ENCODE assay signal across 8 mouse cellular contexts in genomic region chr16:37787558-37788194, GRCm38 (mm10). TPM values are rescaled to one million over a fixed set of nuclear protein-coding genes. Genes with fewer than 3 reads are reported as not detected.
DNase-seq lines count a peak whose midpoint lies in the region; ATAC-seq and TF ChIP-seq lines count a peak whose summit lies in the region.

No protein-coding gene starts in this region.

- no peak overlapping the region for H3K4me3 ChIP-seq in liver, embryonic 11.5 days (ENCODE audit: low read depth, low read length)
- no peak overlapping the region for H3K4me3 ChIP-seq in liver, postnatal 0 days (ENCODE audit: low read depth, low read length)
- no peak overlapping the region for H3K4me3 ChIP-seq in embryonic facial prominence, embryonic 15.5 days (replicated peaks)
- H3K4me3 ChIP-seq in hindbrain, embryonic 16.5 days (ENCODE audit: low read length) = no peak overlapping the region
- no peak overlapping the region for H3K4me3 ChIP-seq in neural tube, embryonic 14.5 days (ENCODE audit: low read depth, low read length)

- H3K4me1 ChIP-seq in liver, embryonic 11.5 days (replicated peaks; ENCODE audit: control insufficient read depth, insufficient read depth, low read length) = peaks cover 19% of the 10 kb centered on the region
- no peaks in the 10 kb centered on the region for H3K4me1 ChIP-seq in liver, postnatal 0 days (ENCODE audit: insufficient read depth)
- H3K4me1 ChIP-seq in embryonic facial prominence, embryonic 15.5 days = peaks cover 83% of the 10 kb centered on the region
- peaks cover 23% of the 10 kb centered on the region for H3K4me1 ChIP-seq in hindbrain, embryonic 16.5 days (ENCODE audit: control insufficient read depth, insufficient read depth, low read depth, low read length)
- peaks cover 30% of the 10 kb centered on the region for H3K4me1 ChIP-seq in neural tube, embryonic 14.5 days (ENCODE audit: control insufficient read depth, insufficient read depth, low read length)

- DNase-seq in liver, embryonic 11.5 days (ENCODE audit: low spot score) = no peak
- no peak for DNase-seq in liver, postnatal 0 days
- DNase-seq in cerebellum, postnatal 14 days = no peak
- DNase-seq in right cerebral cortex, postnatal 25 days = no peak
- no peak for DNase-seq in testis, postnatal 10 days (ENCODE audit: low spot score)

- WGBS in liver, embryonic 11.5 days = 64% methylated on average over 9 of the region's 9 CpGs
- 60% methylated on average over 9 of the region's 9 CpGs for WGBS in liver, postnatal 0 days (ENCODE audit: insufficient replicate concordance)
- 32% methylated on average over 9 of the region's 9 CpGs for WGBS in embryonic facial prominence, embryonic 15.5 days
- 31% methylated on average over 9 of the region's 9 CpGs for WGBS in hindbrain, embryonic 16.5 days
- whole genome bisulfite sequencing in neural tube, embryonic 14.5 days = 34% methylated on average over 9 of the region's 9 CpGs

- ATAC-seq in liver, embryonic 11.5 days (replicated peaks; ENCODE audit: low FRiP score) = no peak
- ATAC-seq in liver, postnatal 0 days = no peak
- no peak for ATAC-seq in embryonic facial prominence, embryonic 15.5 days (ENCODE audit: insufficient number of reproducible peaks, low FRiP score, low TSS enrichment, low read depth)
- peak; percentile 21; the same call in 1 of the 2 replicates for ATAC-seq in hindbrain, embryonic 16.5 days
- 0 out of 2 replicates have a peak, but pooled peaks have one; percentile 23 for ATAC-seq in neural tube, embryonic 14.5 days (ENCODE audit: low read depth)

- no peaks in the 10 kb centered on the region for H3K9me3 ChIP-seq in liver, embryonic 11.5 days (ENCODE audit: control insufficient read depth, low read length)
- H3K9me3 ChIP-seq in liver, postnatal 0 days (ENCODE audit: low read length) = no peaks in the 10 kb centered on the region
- no peaks in the 10 kb centered on the region for H3K9me3 ChIP-seq in embryonic facial prominence, embryonic 15.5 days (replicated peaks)
- no peaks in the 10 kb centered on the region for H3K9me3 ChIP-seq in hindbrain, embryonic 16.5 days (ENCODE audit: control insufficient read depth, low read length)
- no peaks in the 10 kb centered on the region for H3K9me3 ChIP-seq in neural tube, embryonic 14.5 days (ENCODE audit: control insufficient read depth, low read length)

- no peak overlapping the region for H3K4me2 ChIP-seq in liver, embryonic 11.5 days
- no peak overlapping the region for H3K4me2 ChIP-seq in liver, postnatal 0 days (ENCODE audit: low read depth, low read length)
- peak overlapping the region; percentile 31; the same call in 1 of the 2 replicates for H3K4me2 ChIP-seq in embryonic facial prominence, embryonic 15.5 days (replicated peaks)
- peak overlapping the region; percentile 28; the same call in 1 of the 2 replicates for H3K4me2 ChIP-seq in hindbrain, embryonic 16.5 days (ENCODE audit: low read length)
- no peak overlapping the region for H3K4me2 ChIP-seq in neural tube, embryonic 14.5 days (ENCODE audit: low read depth, low read length)

- H3K27ac ChIP-seq in liver, embryonic 11.5 days (ENCODE audit: low read depth, low read length) = peak overlapping the region; percentile 72
- H3K27ac ChIP-seq in liver, postnatal 0 days (ENCODE audit: low read depth) = no peak overlapping the region
- peak overlapping the region; percentile 89 for H3K27ac ChIP-seq in embryonic facial prominence, embryonic 15.5 days (replicated peaks)
- peak overlapping the region; percentile 46 for H3K27ac ChIP-seq in hindbrain, embryonic 16.5 days (ENCODE audit: low read depth, low read length)
- peak overlapping the region; percentile 71; the same call in 1 of the 2 replicates for H3K27ac ChIP-seq in neural tube, embryonic 14.5 days (ENCODE audit: low read depth, low read length)

- no peaks in the 10 kb centered on the region; the same call in 1 of the 2 replicates for H3K36me3 ChIP-seq in liver, embryonic 11.5 days (ENCODE audit: control insufficient read depth, insufficient read depth, low read length)
- no peaks in the 10 kb centered on the region for H3K36me3 ChIP-seq in liver, postnatal 0 days (replicated peaks; ENCODE audit: insufficient read depth, low read length)
- peaks cover 30% of the 10 kb centered on the region; the same call in 1 of the 2 replicates for H3K36me3 ChIP-seq in embryonic facial prominence, embryonic 15.5 days
- H3K36me3 ChIP-seq in hindbrain, embryonic 16.5 days (ENCODE audit: control insufficient read depth, insufficient read depth, low read length) = no peaks in the 10 kb centered on the region
- no peaks in the 10 kb centered on the region for H3K36me3 ChIP-seq in neural tube, embryonic 14.5 days (ENCODE audit: control insufficient read depth, insufficient read depth, low read length)

- no peaks in the 10 kb centered on the region for H3K27me3 ChIP-seq in liver, embryonic 11.5 days (replicated peaks; ENCODE audit: control insufficient read depth, insufficient read depth, low read length)
- no peaks in the 10 kb centered on the region for H3K27me3 ChIP-seq in liver, postnatal 0 days (ENCODE audit: insufficient read depth, low read length)
- no peaks in the 10 kb centered on the region for H3K27me3 ChIP-seq in embryonic facial prominence, embryonic 15.5 days
- no peaks in the 10 kb centered on the region for H3K27me3 ChIP-seq in hindbrain, embryonic 16.5 days (replicated peaks; ENCODE audit: control insufficient read depth, insufficient read depth, low read length)
- no peaks in the 10 kb centered on the region for H3K27me3 ChIP-seq in neural tube, embryonic 14.5 days (ENCODE audit: control insufficient read depth, insufficient read depth, low read length)

- H3K9ac ChIP-seq in liver, embryonic 11.5 days (ENCODE audit: low read depth, low read length) = no peak overlapping the region
- H3K9ac ChIP-seq in liver, postnatal 0 days (replicated peaks) = no peak overlapping the region
- H3K9ac ChIP-seq in embryonic facial prominence, embryonic 15.5 days = no peak overlapping the region; the same call in 1 of the 2 replicates
- 0 out of 2 replicates have a peak overlapping the region, but pooled peaks have one; percentile 9 for H3K9ac ChIP-seq in hindbrain, embryonic 16.5 days (ENCODE audit: low read depth, low read length)
- no peak overlapping the region for H3K9ac ChIP-seq in neural tube, embryonic 14.5 days (replicated peaks; ENCODE audit: low read depth, low read length)

- no peak for TF ChIP-seq CTCF in liver, postnatal 0 days (IDR thresholded peaks at IDR 0.05; ENCODE audit: low read depth)

- TF ChIP-seq EP300 in liver, postnatal 0 days (IDR thresholded peaks at IDR 0.05; ENCODE audit: low read depth) = no peak

RNA-seq across cellular contexts. Expression of gene Fstl1, which starts 11.0 kb away (rescaled TPM):
- polyA plus RNA-seq in liver, embryonic 11.5 days (2014; fragmentation: Nextera tagmentation; extraction: Ambion mirVana) = 107 and 118 TPM in 2 replicates
- polyA plus RNA-seq in liver, postnatal 0 days (2015; fragmentation: Nextera tagmentation; extraction: Ambion mirVana) = 14.9 and 15.5 TPM in 2 replicates
- polyA plus RNA-seq in embryonic facial prominence, embryonic 15.5 days (2015; fragmentation: Nextera tagmentation; extraction: Ambion mirVana) = 725 and 741 TPM in 2 replicates
- 81.2 and 110 TPM in 2 replicates for polyA plus RNA-seq in hindbrain, embryonic 16.5 days (2015; fragmentation: Nextera tagmentation; extraction: Ambion mirVana)
- polyA plus RNA-seq in neural tube, embryonic 14.5 days (2014; fragmentation: Nextera tagmentation; extraction: Ambion mirVana) = 62.8 and 170 TPM in 2 replicates

Comparison
In these comparisons a context has a peak if more than half of its experiments do, and no peak if none do; other contexts are left out.
1. ATAC-seq: peak in hindbrain, embryonic 16.5 days (single experiment) and neural tube, embryonic 14.5 days (single experiment); none in liver, embryonic 11.5 days (single experiment), liver, postnatal 0 days (single experiment) and embryonic facial prominence, embryonic 15.5 days (single experiment).
2. H3K4me2 ChIP-seq: peak in embryonic facial prominence, embryonic 15.5 days (single experiment) and hindbrain, embryonic 16.5 days (single experiment); none in liver, embryonic 11.5 days (single experiment), liver, postnatal 0 days (single experiment) and neural tube, embryonic 14.5 days (single experiment).